In the genomic region with DNA sequence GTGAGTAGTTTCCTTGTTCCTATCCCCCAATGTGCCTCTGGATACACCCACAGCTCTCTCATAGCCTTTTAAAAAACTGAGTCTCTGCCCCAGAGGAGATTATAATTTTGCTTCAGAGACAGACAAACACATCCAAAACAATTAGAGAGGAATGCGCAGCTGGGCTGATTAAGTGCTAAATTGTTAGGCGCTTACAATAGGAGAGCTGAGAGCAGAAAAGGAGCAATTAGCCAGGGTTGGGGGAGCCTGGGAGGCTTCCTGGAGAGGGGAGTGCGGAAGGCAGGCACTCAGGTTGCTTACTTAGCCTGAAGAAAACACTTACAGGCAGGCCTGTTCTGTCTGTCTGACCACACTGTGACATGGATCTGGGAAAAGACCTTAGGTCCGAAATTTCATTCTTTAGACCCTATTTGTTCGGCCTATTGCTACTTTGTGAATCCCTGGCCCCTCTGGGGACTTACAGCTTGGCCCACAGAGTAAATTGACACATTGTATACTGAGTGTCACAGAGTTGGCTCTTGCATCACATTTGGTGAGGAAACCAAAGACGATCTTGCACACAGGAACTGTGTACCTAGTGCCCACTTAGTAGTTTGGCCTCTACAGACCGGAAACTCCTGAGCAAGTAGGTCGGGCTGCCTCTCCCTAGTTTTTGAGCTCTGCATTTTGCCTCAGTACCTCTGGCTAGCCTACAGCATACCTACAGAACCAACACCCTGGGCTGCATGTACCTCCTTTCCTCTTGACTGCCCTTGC, we compare ENCODE assay signal across 16 mouse cellular contexts. TPM values are rescaled to one million over a fixed set of nuclear protein-coding genes. Genes with fewer than 3 reads are reported as not detected.
A peak's percentile ranks its signal among the peaks of the same experiment; 100 is the strongest.
DNase-seq lines count a peak whose midpoint lies in the region; ATAC-seq and TF ChIP-seq lines count a peak whose summit lies in the region.
"Had no signal": no experiment of that assay in that cellular context is flagged by ENCODE, and none has a peak within 500 bp of the region (broad histone marks: within the 10 kb centered on the region; RNA-seq: fewer than 3 reads in every experiment).

No protein-coding gene starts in this region.

- TF ChIP-seq CTCF in bone marrow, adult 2 months (IDR thresholded peaks at IDR 0.05; ENCODE audit: control insufficient read depth, insufficient read depth, low read length), result no peak

- peaks cover 7% of the 10 kb centered on the region for H3K4me1 ChIP-seq in lung, embryonic 16.5 days (replicated peaks; ENCODE audit: control insufficient read depth, insufficient read depth, low read length)
- peaks cover 3% of the 10 kb centered on the region; the same call in 1 of the 2 replicates for H3K4me1 ChIP-seq in bone marrow, adult 2 months (ENCODE audit: control insufficient read depth, insufficient read depth, low read length)
- peaks cover 29% of the 10 kb centered on the region for H3K4me1 ChIP-seq in forebrain, embryonic 13.5 days

- no peak overlapping the region for H3K4me3 ChIP-seq in lung, embryonic 16.5 days (ENCODE audit: low read length)
- no peak overlapping the region for H3K4me3 ChIP-seq in bone marrow, adult 2 months (replicated peaks; ENCODE audit: control insufficient read depth, low read depth, low read length)
- H3K4me3 ChIP-seq in forebrain, embryonic 13.5 days, result no peak overlapping the region
- H3K4me3 ChIP-seq: hindbrain, embryonic 15.5 days; neural tube, embryonic 12.5 days had no signal

- 61% methylated on average over 8 of the region's 8 CpGs for WGBS in lung, embryonic 16.5 days
- WGBS in bone marrow, adult 2 months, result 55% methylated on average over 8 of the region's 8 CpGs
- WGBS in forebrain, embryonic 13.5 days, result 24% methylated on average over 8 of the region's 8 CpGs

- peak overlapping the region; percentile 50; the same call in 1 of the 2 replicates for H3K27ac ChIP-seq in lung, embryonic 16.5 days (ENCODE audit: low read length)
- H3K27ac ChIP-seq in bone marrow, adult 2 months (ENCODE audit: control insufficient read depth, insufficient read depth, low read depth, low read length, poor library complexity), result peak overlapping the region; percentile 59
- H3K27ac ChIP-seq in forebrain, embryonic 13.5 days, result no peak overlapping the region
- H3K27ac ChIP-seq: hindbrain, embryonic 15.5 days; neural tube, embryonic 12.5 days had no signal

- H3K27me3 ChIP-seq in lung, embryonic 16.5 days (ENCODE audit: control insufficient read depth, insufficient read depth, low read depth, low read length), result no peaks in the 10 kb centered on the region; the same call in 1 of the 2 replicates
- H3K27me3 ChIP-seq in forebrain, embryonic 13.5 days, result peaks cover 37% of the 10 kb centered on the region

- H3K9me3 ChIP-seq in lung, embryonic 16.5 days (ENCODE audit: control insufficient read depth, low read length), result no peaks in the 10 kb centered on the region
- no peaks in the 10 kb centered on the region for H3K9me3 ChIP-seq in forebrain, embryonic 13.5 days (replicated peaks)
- H3K9me3 ChIP-seq: hindbrain, embryonic 15.5 days; neural tube, embryonic 12.5 days had no signal

- DNase-seq in lung, postnatal 14 days, result no peak
- peak; percentile 61 for DNase-seq in retina, embryonic 14.5 days (ENCODE audit: low spot score)
- no peak for DNase-seq in heart, postnatal 14 days
- no peak for DNase-seq in left cerebral cortex, postnatal 25 days (ENCODE audit: low spot score in 2 of 2)
- DNase-seq: adrenal gland, adult 8-10 months; cerebellum, adult 9-11 months; heart, postnatal 10 days; kidney, postnatal 14 days; layer of hippocampus, adult 9-11 months; thymus, postnatal 14 days had no signal

- H3K36me3 ChIP-seq in lung, embryonic 16.5 days (ENCODE audit: control insufficient read depth, insufficient read depth, low read length), result no peaks in the 10 kb centered on the region
- no peaks in the 10 kb centered on the region for H3K36me3 ChIP-seq in forebrain, embryonic 13.5 days (ENCODE audit: poor library complexity, severe bottlenecking)
- H3K36me3 ChIP-seq: hindbrain, embryonic 15.5 days; neural tube, embryonic 12.5 days had no signal

- H3K4me2 ChIP-seq in lung, embryonic 16.5 days (ENCODE audit: low read depth, low read length), result no peak overlapping the region
- no peak overlapping the region for H3K4me2 ChIP-seq in forebrain, embryonic 13.5 days
- H3K4me2 ChIP-seq: hindbrain, embryonic 15.5 days; neural tube, embryonic 12.5 days had no signal

- intact Hi-C loops in heart, postnatal 14 days (cut with DNase I), result no loop called here
- intact Hi-C loops in left cerebral cortex, postnatal 25 days (cut with DNase I), result no loop called here

- no peak for TF ChIP-seq POLR2A in bone marrow, adult 2 months (IDR thresholded peaks at IDR 0.05; ENCODE audit: borderline replicate concordance, control insufficient read depth, low read depth, low read length)

- ATAC-seq in lung, embryonic 16.5 days (ENCODE audit: low read depth), result no peak
- ATAC-seq in forebrain, embryonic 13.5 days, result peak; percentile 59; the same call in 1 of the 2 replicates
- ATAC-seq: intestine, postnatal 0 days had no signal

- H3K9ac ChIP-seq in lung, embryonic 16.5 days (ENCODE audit: low read length), result no peak overlapping the region
- H3K9ac ChIP-seq in forebrain, embryonic 13.5 days, result no peak overlapping the region
- H3K9ac ChIP-seq: hindbrain, embryonic 15.5 days; neural tube, embryonic 12.5 days had no signal

RNA-seq across cellular contexts. Expression of a gene that starts 3.7 kb away (rescaled TPM):
- polyA plus RNA-seq in lung, embryonic 16.5 days (2015; fragmentation: Nextera tagmentation; extraction: Ambion mirVana), result 11.0 and 12.7 TPM in 2 replicates
- 0.54 and 6.2 TPM in 2 replicates for polyA plus RNA-seq in bone marrow, adult 2 months (2011; ENCODE audit: insufficient read depth, insufficient read length, low replicate concordance, missing spikeins)
- 2.0 and 2.2 TPM in 2 replicates for polyA plus RNA-seq in forebrain, embryonic 13.5 days (2015; fragmentation: Nextera tagmentation; extraction: Ambion mirVana)
- total RNA-seq in heart, postnatal 14 days (2021), result 10 to 100 TPM in 1 of 2 experiments, 1 to 10 TPM in 1; 6.9 to 12.0 TPM
- 10 to 100 TPM; 14.0 to 15.2 TPM for total RNA-seq in left cerebral cortex, postnatal 25 days (2021)
